Mouse (Mus musculus): Measurements from ENCODE around the gene Styx. TPM values are rescaled to one million over a fixed set of nuclear protein-coding genes. Genes with fewer than 3 reads are reported as not detected.
A peak's percentile ranks its signal among the peaks of the same experiment; 100 is the strongest.

Styx gene
- total RNA-seq, 2 experiments from 2014 or later: 12.6 to 18.4 TPM

- intact Hi-C loops (cut with DNase I): no loop called here
- no peak for DNase-seq (ENCODE audit: low spot score in 2 of 2)
Measured at GRCm38 (mm10) chr14:45432003-45432402, 81.1 kb downstream of the Styx start.

- intact Hi-C loops (cut with DNase I): no loop called here
- DNase-seq (ENCODE audit: low spot score in 2 of 2): no peak
Measured at GRCm38 (mm10) chr14:45434220-45434619, 83.3 kb downstream of the Styx start.

DNA sequence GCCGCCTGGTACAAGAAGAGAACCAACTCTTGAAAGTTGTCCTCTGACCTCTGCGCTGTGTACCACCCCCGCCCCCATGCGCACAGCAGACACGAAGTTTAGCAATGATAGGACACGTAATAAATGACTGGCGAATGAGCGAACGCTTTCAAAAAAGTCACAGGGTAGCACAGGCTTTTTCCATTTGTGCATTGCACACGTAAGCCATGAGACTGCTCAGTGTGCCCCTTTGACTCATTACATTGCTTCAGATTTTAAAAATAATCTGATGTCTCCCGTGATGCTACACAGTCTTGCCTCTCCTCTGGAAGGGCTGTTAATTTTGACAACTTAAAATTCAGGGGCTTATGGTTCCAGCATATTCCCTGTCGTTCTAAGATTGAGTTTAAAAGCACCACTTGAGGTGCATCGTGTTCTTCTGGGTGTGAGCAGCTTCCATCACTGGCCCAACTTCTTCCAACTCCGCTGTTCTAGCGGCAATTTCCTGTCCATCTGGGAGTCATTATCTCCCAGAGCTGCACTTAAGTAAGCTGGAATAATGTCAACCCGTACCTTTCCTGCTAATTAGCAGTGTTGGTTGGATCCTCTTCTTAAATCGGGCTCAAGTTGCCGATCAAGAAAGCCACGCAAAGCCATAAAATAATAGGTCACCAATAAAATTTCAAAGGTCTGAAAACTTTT lies 87.5 kb downstream of the Styx start:
- no peak for DNase-seq (ENCODE audit: low spot score in 2 of 2)
- intact Hi-C loops (cut with DNase I): no loop called here

DNA sequence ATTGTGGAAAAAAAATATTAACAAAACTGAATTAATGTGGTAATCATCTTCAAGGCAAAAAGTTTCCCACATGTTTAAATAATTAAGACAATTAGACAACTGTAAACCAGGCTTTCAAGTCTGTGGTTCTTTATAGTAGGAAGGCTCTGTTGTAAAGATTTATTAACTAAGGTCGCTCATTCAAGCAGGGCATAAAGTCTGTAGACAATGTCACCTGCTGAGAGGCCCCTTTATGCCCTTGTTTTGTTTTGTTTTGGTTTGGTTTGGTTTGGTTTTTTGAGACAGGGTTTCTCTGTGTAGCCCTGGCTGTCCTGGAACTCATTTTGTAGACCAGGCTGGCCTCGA lies 88.0 kb downstream of the Styx start:
- DNase-seq (ENCODE audit: low spot score in 2 of 2): no peak

DNA sequence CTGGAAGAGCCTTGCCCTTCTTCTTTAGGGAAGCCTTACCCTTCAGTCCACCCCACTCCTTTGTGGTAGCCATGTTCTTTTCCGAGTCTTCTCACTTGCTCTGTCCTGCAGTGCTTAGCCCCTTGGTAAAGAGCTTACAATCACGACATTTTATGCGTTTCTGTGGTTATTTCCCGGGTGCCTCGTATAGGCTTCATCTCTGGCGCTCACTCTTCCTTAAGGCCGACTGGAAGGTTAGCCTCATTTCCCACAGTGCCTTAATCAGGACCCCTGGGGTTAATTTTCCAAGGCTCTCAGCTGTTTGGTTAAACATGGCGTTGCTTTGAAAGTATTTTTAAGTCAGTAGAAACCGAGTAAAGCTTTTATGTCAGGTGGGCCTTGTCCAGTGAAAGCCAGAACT lies 88.5 kb downstream of the Styx start:
- intact Hi-C loops (cut with DNase I): no loop called here
- DNase-seq (ENCODE audit: low spot score in 2 of 2): no peak

More for the DNA sequence above, 88.0 kb downstream of the Styx start:
- intact Hi-C loops (cut with DNase I): no loop called here

- DNase-seq (ENCODE audit: low spot score in 2 of 2): peak in 1 of 2 experiments; percentile 33
- intact Hi-C loops (cut with DNase I): no loop called here
Measured at GRCm38 (mm10) chr14:45441291-45441690, 90.4 kb downstream of the Styx start.

DNA sequence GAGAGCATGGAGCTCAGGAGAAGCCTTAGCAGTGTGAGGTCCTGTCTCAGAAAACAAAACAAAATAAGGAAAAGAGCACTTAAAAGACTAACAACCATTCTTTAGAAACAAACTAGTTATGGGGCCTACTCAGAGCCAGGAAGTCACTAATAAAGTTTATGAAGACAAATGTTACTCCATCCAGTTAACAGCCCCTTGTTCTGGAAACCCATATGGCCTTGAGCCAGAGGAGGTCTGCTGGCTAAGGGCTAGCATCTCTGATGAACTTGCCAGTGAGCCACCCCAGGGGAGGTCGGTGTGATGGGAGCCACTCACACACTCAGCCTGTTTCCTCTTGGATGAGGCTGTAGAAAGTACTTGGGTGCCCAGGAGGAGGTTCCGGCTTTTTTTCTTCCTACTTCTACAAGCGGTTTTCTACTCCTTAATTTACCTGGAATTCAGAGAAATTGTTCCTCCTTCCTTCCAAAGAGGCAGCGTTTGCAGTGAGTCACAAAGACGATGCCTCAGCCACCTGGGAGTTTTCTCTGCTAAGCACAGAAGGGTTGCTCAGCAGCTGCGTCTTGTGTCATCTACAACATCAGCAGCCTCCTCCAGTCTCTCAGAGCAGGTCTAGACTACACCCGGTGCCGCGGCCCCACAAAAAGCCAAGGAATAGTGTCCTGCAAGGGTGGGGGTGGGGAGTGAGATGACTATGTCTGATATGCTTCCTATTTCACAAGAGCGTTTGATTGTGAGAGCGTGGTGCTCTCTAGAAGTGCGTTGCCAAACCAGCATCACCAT lies 92.1 kb downstream of the Styx start:
- intact Hi-C loops (cut with DNase I): no loop called here

GRCm38 (mm10) chr14:45444870-45445269 lies 94.0 kb downstream of the Styx start:
- intact Hi-C loops (cut with DNase I): no loop called here
- no peak for DNase-seq (ENCODE audit: low spot score in 2 of 2)

More for the DNA sequence above, 92.1 kb downstream of the Styx start:
- peak in 1 of 2 experiments; percentile 30 for DNase-seq (ENCODE audit: low spot score in 2 of 2)

DNA sequence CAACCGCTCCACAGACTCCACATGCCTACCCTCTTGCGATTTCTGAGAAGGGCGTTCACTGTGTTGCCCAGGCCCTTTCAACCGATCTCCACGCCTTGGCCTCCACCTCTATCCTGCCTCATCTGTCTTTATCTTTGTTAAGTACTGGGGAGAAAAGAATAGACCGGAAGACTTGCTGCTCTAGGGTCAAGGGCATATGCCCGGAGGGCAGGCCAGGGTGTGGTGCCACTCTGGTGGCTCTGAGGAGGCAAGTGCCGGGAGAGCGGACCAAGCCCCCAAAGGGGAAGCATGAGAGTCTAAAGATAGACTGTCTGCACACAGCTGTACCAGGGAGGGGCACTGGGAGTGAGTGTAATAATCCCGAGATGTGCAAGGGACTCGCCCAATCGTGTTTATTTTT lies 94.6 kb downstream of the Styx start:
- intact Hi-C loops (cut with DNase I): no loop called here
- DNase-seq (ENCODE audit: low spot score in 2 of 2): no peak

DNA sequence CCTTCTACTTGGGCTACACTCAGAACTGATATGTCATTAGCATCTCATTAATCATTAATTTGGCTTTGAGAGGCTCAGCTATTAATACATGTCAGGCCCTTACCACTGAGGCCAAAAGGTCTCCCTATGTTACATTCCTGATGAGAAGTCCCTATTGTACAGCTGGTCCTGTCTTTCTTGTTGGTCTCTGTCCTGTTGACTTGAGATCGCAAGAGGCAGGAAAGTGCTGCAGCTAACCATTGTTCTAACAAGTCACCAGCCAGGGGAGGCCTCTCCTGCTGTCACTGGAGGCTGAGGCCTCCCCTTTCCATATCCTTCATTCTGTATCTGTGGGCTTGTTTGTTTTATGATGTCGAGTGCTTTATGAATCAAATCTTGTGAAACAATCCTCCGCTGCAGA lies 95.9 kb downstream of the Styx start:
- DNase-seq (ENCODE audit: low spot score in 2 of 2): no peak
- intact Hi-C loops (cut with DNase I): no loop called here

DNA sequence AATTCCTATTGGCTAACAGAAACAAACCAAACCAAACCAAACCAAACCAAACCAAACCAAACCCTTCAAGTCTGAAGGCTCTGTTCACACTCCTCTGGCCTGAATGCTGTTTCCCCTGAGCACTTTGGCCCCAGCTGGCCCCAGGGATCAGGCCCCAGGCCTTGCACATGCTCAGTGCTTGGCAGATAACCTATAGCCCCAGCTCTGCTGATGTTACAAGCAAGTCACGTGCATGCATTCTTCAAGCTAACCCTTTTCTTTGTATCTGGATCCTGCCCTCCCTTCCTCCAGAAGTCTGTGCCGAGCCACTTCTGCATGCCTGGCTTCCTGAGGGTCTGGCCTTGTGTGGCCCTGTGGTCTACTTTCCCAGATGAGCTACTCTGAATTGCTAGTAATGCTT lies 100.2 kb downstream of the Styx start:
- DNase-seq (ENCODE audit: low spot score in 2 of 2): no peak
- intact Hi-C loops (cut with DNase I): no loop called here

DNA sequence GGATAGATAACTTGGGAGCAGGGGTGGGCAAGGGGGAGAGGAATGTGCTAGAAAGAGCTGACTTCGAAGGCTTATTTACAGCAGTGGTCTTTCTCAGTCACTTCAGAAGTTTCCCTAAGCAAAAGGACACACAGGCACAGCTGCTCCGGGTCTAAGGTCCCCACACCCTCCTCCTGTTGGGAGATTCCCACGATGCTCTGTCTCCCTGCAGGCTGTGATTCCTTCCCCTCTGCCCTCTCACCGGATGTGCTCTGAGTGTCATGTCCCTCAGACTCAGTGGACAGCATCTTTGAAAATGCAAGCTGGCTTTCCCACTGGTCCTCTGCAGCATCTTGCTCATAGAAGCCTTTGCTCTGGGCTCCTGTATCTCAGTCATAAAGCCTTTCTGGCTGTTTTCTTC lies 101.3 kb downstream of the Styx start:
- no peak for DNase-seq (ENCODE audit: low spot score in 2 of 2)
- intact Hi-C loops (cut with DNase I): no loop called here

DNA sequence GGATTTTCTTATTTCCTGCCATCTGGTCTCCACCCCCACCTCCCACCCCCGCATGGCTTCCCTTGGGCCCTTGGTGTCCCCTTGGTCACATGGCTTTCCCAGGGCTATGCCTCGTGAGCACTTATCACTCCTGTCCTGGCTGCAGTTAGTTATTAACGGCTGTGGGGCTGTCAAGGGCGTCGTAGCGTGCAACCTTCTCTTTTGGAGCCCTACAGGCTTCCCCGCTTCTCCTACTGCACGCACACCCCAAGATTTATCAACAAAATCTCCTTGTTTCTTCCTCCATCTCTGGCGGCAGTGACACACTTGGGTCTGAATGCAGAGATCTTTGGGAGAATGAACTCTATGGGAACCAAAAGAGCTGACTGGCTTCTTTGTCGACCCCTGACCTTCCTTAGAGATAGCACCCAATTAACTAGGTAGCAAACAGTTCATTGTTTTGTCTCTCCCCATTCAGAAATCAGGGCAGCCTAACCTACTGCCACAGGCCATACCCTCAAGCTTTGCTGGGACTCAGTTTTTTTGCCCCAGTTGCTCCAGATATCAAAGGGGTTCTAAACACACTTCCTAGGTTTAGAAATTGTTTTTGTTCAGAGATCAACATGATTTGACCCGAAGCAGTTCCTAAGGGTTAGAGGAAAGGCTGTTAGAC lies 102.1 kb downstream of the Styx start:
- intact Hi-C loops (cut with DNase I): no loop called here
- DNase-seq (ENCODE audit: low spot score in 2 of 2): no peak

DNA sequence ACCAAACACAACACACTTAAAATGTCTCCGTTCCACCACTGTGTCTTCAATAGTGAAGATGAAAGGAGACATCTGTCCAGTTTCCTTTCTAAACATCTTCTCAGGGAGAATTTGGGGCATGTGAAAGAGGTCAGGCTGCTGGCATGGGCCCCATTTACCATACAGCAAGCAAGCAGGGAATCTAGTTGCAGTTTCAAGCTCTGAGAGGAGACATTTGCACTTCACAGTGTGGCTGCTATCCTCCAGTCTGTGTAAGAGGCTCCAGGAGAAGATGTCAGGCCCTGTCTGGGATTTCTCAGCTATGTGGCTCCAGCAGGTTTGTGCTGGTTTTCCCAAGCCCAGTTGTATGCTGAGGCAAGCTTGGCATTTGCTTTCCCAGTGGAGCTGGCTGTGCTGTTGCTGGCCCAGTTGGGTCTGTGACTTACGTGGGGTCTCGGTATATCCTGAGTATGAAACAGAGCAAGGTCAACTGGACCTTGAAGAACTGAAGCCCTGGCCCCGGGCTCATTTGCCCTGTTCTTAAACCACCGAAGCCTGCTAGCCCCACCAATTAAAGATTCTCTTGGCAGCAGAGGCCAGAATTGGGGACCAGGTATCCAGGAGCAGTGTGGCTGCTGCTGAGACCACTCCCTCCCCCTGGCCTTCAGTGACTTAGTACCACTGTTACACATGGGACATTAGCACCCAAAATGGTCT lies 102.8 kb downstream of the Styx start:
- intact Hi-C loops (cut with DNase I): no loop called here
- DNase-seq (ENCODE audit: low spot score in 2 of 2): no peak

- DNase-seq (ENCODE audit: low spot score in 2 of 2): peak in 1 of 2 experiments; percentile 75
- intact Hi-C loops (cut with DNase I): no loop called here
Measured at GRCm38 (mm10) chr14:45455651-45456501, 105.0 kb downstream of the Styx start.

GRCm38 (mm10) chr14:45456502-45456846 lies 105.6 kb downstream of the Styx start:
- no peak for DNase-seq (ENCODE audit: low spot score in 2 of 2)
- intact Hi-C loops (cut with DNase I): no loop called here

- intact Hi-C loops (cut with DNase I): no loop called here
- no peak for DNase-seq (ENCODE audit: low spot score in 2 of 2)
Measured at GRCm38 (mm10) chr14:45457003-45457402, 106.1 kb downstream of the Styx start.

GRCm38 (mm10) chr14:45459877-45460276 lies 109.0 kb downstream of the Styx start:
- intact Hi-C loops (cut with DNase I): loop anchor here (5.0 kb wide), 1 partner anchor 67 kb away; no protein-coding TSS in a partner anchor
- DNase-seq (ENCODE audit: low spot score in 2 of 2): no peak

- DNase-seq (ENCODE audit: low spot score in 2 of 2): no peak
- intact Hi-C loops (cut with DNase I): loop anchor here (5.0 kb wide), 1 partner anchor 67 kb away; no protein-coding TSS in a partner anchor
Measured at GRCm38 (mm10) chr14:45460491-45460890, 109.6 kb downstream of the Styx start.
